Mouse (Mus musculus) neutrophil, adult 65 days (primary cell): ENCODE results near the gene Wfdc21. TPM values are rescaled to one million over a fixed set of nuclear protein-coding genes. Genes with fewer than 3 reads are reported as not detected.

Source experiments
- total RNA-seq: library from RNA; stranded (reverse); gene quantifications from 2 replicates; pipeline ENCODE4 v1.2.4, GENCODE M21; 2023

The Wfdc21 gene
- total RNA-seq: 677 and 813 TPM in 2 replicates

GRCm38 (mm10) chr11:83746681-83747080 is at the start of gene Wfdc21:
Wfdc21 (plus strand) TSS chr11:83746940.

GRCm38 (mm10) chr11:83703705-83704104 is 43.0 kb upstream of the Wfdc21 start, which contains the start of gene Wfdc17:
Wfdc17 (plus strand) TSS chr11:83703991.

GRCm38 (mm10) chr11:83708715-83709114 is 38.0 kb upstream of the Wfdc21 start, which contains the start of gene Wfdc18:
Wfdc18 (plus strand) TSS chr11:83709015.

GRCm38 (mm10) chr11:83753581-83754181 is 6.9 kb downstream of the Wfdc21 start, which contains the start of gene Heatr6:
Heatr6 (plus strand) TSS chr11:83753696.

Other genes with a start within 250 kb of the Wfdc21 start
- not detected in 2 replicates for gene Heatr9, start 224.8 kb upstream of the Wfdc21 start, total RNA-seq
- gene Ccl5, start 216.4 kb upstream of the Wfdc21 start, total RNA-seq: not detected in 2 replicates
- gene Ccl9, start 168.3 kb upstream of the Wfdc21 start, total RNA-seq: 59.9 and 130 TPM in 2 replicates
- gene Ccl6, start 153.9 kb upstream of the Wfdc21 start, total RNA-seq: 672 and 1,042 TPM in 2 replicates
- gene Rpl9-ps1, start 101.3 kb upstream of the Wfdc21 start, total RNA-seq: not detected in 2 replicates
- 78.2 and 98.1 TPM in 2 replicates for gene Ccl3, start 97.6 kb upstream of the Wfdc21 start, total RNA-seq
- gene Ccl4, start 84.4 kb upstream of the Wfdc21 start, total RNA-seq: 18.8 and 19.9 TPM in 2 replicates
- gene Wfdc17, start 42.9 kb upstream of the Wfdc21 start, total RNA-seq: 38.1 and 51.9 TPM in 2 replicates
- not detected in 2 replicates for gene Wfdc18, start 37.9 kb upstream of the Wfdc21 start, total RNA-seq
- gene Heatr6, start 6.8 kb downstream of the Wfdc21 start, total RNA-seq: 28.1 and 35.7 TPM in 2 replicates
- gene Hnf1b, start 103.1 kb downstream of the Wfdc21 start, total RNA-seq: not detected in 2 replicates
- gene Ddx52, start 195.1 kb downstream of the Wfdc21 start, total RNA-seq: 25.2 and 26.1 TPM in 2 replicates
- 36.6 and 45.6 TPM in 2 replicates for gene Synrg, start 217.5 kb downstream of the Wfdc21 start, total RNA-seq